Mouse (Mus musculus) right cerebral cortex, postnatal 25 days (tissue): ENCODE data around the gene Gnl3.

Experiments used
- DNase-seq: peaks from one replicate; pipeline ENCODE4 v3.0.0; 2022

Gnl3 gene

GRCm38 (mm10) chr14:31018860-31019291, at the start of gene Gnl3, which contains the start of gene Pbrm1:
Gene Gnl3 (minus strand): TSS chr14:31019152.
Gene Pbrm1 (plus strand): TSS chr14:31019138.
- DNase-seq = peak; percentile 98

- DNase-seq = no peak
Observed at GRCm38 (mm10) chr14:31062277-31062676, 43.3 kb upstream of the Gnl3 start.

GRCm38 (mm10) chr14:31045817-31046216, 26.9 kb upstream of the Gnl3 start:
- DNase-seq = no peak

GRCm38 (mm10) chr14:31045296-31045695, 26.3 kb upstream of the Gnl3 start:
- DNase-seq = no peak

GRCm38 (mm10) chr14:31025785-31026184, 6.8 kb upstream of the Gnl3 start:
- no peak for DNase-seq

GRCm38 (mm10) chr14:31022579-31022978, 3.6 kb upstream of the Gnl3 start:
- DNase-seq = no peak

GRCm38 (mm10) chr14:31019331-31020205, 616 bp upstream of the Gnl3 start:
- DNase-seq = no peak

- DNase-seq = no peak
Observed at GRCm38 (mm10) chr14:31017854-31018253, 1.1 kb downstream of the Gnl3 start.

- no peak for DNase-seq
Observed at GRCm38 (mm10) chr14:31016063-31016462, 2.9 kb downstream of the Gnl3 start.

GRCm38 (mm10) chr14:31013928-31014327, 5.0 kb downstream of the Gnl3 start:
- no peak for DNase-seq

- DNase-seq = no peak
Observed at GRCm38 (mm10) chr14:31011588-31011987, 7.4 kb downstream of the Gnl3 start.

GRCm38 (mm10) chr14:31006779-31007178, 12.2 kb downstream of the Gnl3 start:
- no peak for DNase-seq

GRCm38 (mm10) chr14:31004527-31004926, 14.4 kb downstream of the Gnl3 start:
- DNase-seq = no peak

- peak; percentile 91 for DNase-seq
Observed at GRCm38 (mm10) chr14:31001307-31002205, 17.4 kb downstream of the Gnl3 start, which contains the start of the genes Glt8d1 and Spcs1. Gene Glt8d1 (plus strand): TSS chr14:31001400. Gene Spcs1 (minus strand): TSS chr14:31001672.

GRCm38 (mm10) chr14:31000816-31001306, 18.1 kb downstream of the Gnl3 start:
- no peak for DNase-seq

GRCm38 (mm10) chr14:31000356-31000755, 18.6 kb downstream of the Gnl3 start:
- no peak for DNase-seq

- DNase-seq = no peak
Observed at GRCm38 (mm10) chr14:30996417-30996816, 22.5 kb downstream of the Gnl3 start.

- DNase-seq = no peak
Observed at GRCm38 (mm10) chr14:30976222-30976621, 42.7 kb downstream of the Gnl3 start.

GRCm38 (mm10) chr14:30974204-30974603, 44.7 kb downstream of the Gnl3 start:
- DNase-seq = peak; percentile 61
